Mouse (Mus musculus): Measurements from ENCODE around the gene AF067063. TPM values are rescaled to one million over a fixed set of nuclear protein-coding genes. Genes with fewer than 3 reads are reported as not detected.
A peak's percentile ranks its signal among the peaks of the same experiment; 100 is the strongest.

The AF067063 gene
- polyA plus RNA-seq, 1 experiment from 2014 or later: not detected

DNA sequence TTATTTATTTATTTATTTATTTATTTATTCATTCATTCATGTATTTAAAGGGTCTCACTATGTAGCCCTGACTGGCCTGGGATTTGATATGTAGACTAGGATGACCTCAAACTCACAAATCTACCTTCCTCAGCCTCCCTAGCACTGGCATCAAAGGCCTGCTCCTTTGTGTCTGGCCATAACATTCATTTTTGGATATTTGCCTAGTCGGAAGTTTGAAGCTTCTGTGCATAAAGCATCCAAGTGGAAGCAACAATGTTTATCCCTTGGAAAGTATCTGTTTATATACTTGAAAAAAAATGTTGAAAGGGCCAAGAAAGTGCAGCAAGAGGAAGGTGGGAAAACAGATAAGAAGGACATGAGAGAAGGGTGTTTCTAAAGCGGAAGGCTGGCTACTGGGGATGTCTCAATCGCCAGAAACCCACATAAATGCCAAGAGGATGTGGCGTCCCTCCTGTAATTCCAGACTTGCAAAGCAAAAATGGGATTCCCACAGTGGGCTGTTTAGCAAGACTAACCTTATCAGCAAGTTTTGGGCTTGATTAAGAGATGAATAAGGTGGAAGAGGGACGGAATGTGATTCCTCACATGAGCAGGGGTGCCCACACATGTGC is 37.1 kb downstream of the AF067063 start:
- TF ChIP-seq EP300 (IDR thresholded peaks at IDR 0.05; ENCODE audit: low read depth) (no peak), CTCF (IDR thresholded peaks at IDR 0.05; ENCODE audit: low read depth) (no peak)
- Histone ChIP-seq H3K27ac (ENCODE audit: low read depth) (no peak overlapping the region), H3K9ac (replicated peaks) (no peak overlapping the region), H3K9me3 (ENCODE audit: low read length) (no peaks in the 10 kb centered on the region), H3K27me3 (ENCODE audit: insufficient read depth, low read length) (no peaks in the 10 kb centered on the region), H3K4me1 (ENCODE audit: insufficient read depth) (peaks cover 11% of the 10 kb centered on the region), H3K36me3 (replicated peaks; ENCODE audit: insufficient read depth, low read length) (peaks cover 10% of the 10 kb centered on the region; the same call in 1 of the 2 replicates), H3K4me3 (ENCODE audit: low read depth, low read length) (no peak overlapping the region), H3K4me2 (ENCODE audit: low read depth, low read length) (no peak overlapping the region)
- WGBS (ENCODE audit: insufficient replicate concordance): 56% methylated on average over 5 of the region's 5 CpGs
- DNase-seq (no peak), ATAC-seq (no peak)

DNA sequence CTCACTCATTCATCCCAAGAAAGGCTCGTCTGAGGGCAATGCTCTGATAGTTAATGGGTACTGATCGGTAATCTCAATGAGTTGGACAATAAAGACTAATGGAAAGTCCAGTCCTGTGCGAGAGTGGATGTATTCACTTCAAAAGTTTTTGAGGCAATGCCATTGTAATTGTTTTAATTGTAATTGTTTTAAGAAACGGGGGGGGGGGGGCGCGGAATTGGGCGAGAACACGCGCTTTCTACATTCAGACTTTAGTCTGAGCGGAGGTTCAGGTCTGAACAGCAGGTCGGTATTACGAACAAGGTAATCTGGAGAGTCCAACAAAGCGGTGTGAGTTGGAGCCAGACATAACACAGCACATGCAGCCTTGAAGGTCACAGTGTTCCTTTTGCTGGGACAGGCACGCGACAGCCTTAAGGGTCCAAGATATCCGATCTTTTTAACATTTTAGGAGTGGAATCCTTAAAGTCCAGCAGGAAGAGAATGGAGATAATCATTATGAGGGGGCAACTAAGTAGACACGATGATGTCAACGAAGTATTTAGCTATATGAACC is 38.4 kb downstream of the AF067063 start:
- WGBS (ENCODE audit: insufficient replicate concordance): 5% methylated on average over 18 of the region's 18 CpGs
- DNase-seq: peak; percentile 18
- Histone ChIP-seq H3K27me3 (ENCODE audit: insufficient read depth, low read length) (no peaks in the 10 kb centered on the region), H3K9me3 (ENCODE audit: low read length) (no peaks in the 10 kb centered on the region), H3K36me3 (replicated peaks; ENCODE audit: insufficient read depth, low read length) (peaks cover 17% of the 10 kb centered on the region), H3K9ac (replicated peaks) (peak overlapping the region; percentile 95), H3K4me2 (ENCODE audit: low read depth, low read length) (peak overlapping the region; percentile 97), H3K4me1 (ENCODE audit: insufficient read depth) (peaks cover 11% of the 10 kb centered on the region), H3K27ac (ENCODE audit: low read depth) (peak overlapping the region; percentile 96), H3K4me3 (ENCODE audit: low read depth, low read length) (peak overlapping the region; percentile 90)
- no peak for ATAC-seq
- TF ChIP-seq EP300 (IDR thresholded peaks at IDR 0.05; ENCODE audit: low read depth) (no peak), CTCF (IDR thresholded peaks at IDR 0.05; ENCODE audit: low read depth) (no peak)

DNA sequence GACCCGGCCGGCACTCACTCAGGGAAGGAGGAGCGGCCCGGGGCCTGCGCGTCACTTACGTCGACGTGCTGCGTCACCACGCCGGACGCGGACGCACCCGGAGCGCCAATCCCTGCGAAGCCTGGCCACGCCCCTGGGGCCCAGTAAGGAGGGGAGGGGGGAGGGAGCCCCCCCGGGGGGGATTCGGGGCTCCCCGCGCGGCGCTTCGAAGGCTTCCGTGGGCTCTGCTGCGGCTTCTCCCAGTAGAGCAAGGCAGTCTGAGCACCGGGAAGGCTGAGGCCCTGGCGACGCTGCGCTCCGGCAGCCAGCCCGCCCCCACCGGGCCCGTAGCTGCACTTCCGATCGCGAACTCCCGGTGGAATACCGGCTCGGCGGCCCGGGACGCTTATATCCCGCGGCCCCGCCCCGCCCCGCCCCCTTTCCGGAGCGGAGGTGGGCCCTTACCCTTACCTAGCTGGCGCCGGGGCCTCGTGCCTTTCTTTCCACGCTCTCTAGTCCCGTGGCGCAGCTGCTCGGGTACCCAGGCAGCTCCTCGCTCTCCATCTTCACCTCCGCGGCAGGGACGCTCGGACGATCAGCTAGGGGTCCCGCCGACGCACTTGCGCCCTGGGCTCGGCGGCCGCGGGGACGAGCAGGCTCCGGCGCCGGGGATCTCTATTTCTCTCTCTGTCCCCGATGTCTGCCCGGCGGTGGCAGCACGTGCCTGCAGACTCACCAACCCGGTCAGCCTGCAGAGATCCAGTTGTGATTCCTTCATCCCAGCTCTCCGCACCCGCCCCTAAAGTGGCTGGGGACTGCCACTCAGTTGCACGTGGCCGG is 39.0 kb downstream of the AF067063 start, which contains the start of gene Zfp131:
Zfp131 (minus strand) TSS at position 129 of the 819 bp plus-strand sequence.
- Histone ChIP-seq H3K27ac (ENCODE audit: low read depth) (peak within 1 kb of the TSS; percentile 96), H3K4me2 (ENCODE audit: low read depth, low read length) (peak within 1 kb of the TSS; percentile 97), H3K9me3 (ENCODE audit: low read length) (no peaks in the 10 kb centered on the region), H3K36me3 (replicated peaks; ENCODE audit: insufficient read depth, low read length) (peaks cover 22% of the 10 kb centered on the region), H3K9ac (replicated peaks) (peak within 1 kb of the TSS; percentile 95), H3K4me1 (ENCODE audit: insufficient read depth) (peaks cover 11% of the 10 kb centered on the region), H3K4me3 (ENCODE audit: low read depth, low read length) (peak within 1 kb of the TSS; percentile 90), H3K27me3 (ENCODE audit: insufficient read depth, low read length) (no peaks in the 10 kb centered on the region)
- DNase-seq (peak; percentile 95), ATAC-seq (peak; percentile 95)
- TF ChIP-seq EP300 (IDR thresholded peaks at IDR 0.05; ENCODE audit: low read depth) (peak; percentile 24; the same call in 1 of the 2 replicates), CTCF (IDR thresholded peaks at IDR 0.05; ENCODE audit: low read depth) (no peak)
- under 1% methylated on average over 64 of the region's 86 CpGs for WGBS (ENCODE audit: insufficient replicate concordance)

DNA sequence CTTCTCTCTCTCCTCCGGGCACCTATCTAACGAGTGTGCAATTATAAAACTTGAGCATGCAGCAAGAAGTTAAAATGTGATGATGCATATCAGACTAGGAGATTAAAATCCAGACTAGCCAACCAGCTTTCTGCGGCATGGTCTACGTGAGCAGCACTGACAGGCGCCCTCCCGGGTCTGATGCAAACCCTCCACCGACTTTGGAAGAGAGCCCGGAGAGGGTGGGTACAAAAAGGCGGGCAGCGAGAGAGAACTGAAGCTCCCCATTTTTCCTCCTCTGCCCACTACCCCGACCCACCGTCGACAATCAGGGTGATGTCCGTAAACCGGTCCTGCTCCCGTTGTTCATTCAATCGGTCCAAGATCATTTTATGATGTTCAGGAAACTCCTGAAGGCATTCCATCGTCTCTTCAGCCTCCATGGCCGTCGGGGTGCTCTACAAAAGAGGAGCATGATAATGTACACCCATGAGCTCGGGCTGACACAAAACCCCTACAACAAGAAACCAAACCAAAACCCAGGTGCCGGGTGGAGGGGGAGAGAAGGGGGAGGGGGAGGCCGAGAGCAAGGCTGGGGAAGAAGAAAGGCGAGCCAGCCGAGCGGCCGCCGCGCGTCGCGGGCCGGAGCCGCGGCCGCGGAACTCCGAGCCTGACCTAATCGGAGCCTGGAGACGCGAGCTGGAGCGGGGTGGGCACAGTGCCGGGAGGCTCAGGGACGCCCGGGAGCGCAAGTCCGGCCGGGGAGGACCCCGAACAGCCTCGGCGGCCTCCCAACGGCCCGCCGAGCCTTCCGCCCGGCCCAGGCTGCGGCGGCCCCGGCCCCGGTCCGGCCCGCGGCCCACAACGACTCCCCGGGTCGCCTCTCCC is 39.9 kb downstream of the AF067063 start:
- peak overlapping the region; percentile 95 for H3K9ac ChIP-seq (replicated peaks)
- ATAC-seq (peak; percentile 53), DNase-seq (peak; percentile 68)
- H3K36me3 ChIP-seq (replicated peaks; ENCODE audit: insufficient read depth, low read length): peaks cover 27% of the 10 kb centered on the region
- no peaks in the 10 kb centered on the region for H3K9me3 ChIP-seq (ENCODE audit: low read length)
- peak overlapping the region; percentile 97 for H3K4me2 ChIP-seq (ENCODE audit: low read depth, low read length)
- H3K4me1 ChIP-seq (ENCODE audit: insufficient read depth): peaks cover 11% of the 10 kb centered on the region
- peak overlapping the region; percentile 90 for H3K4me3 ChIP-seq (ENCODE audit: low read depth, low read length)
- TF ChIP-seq CTCF (IDR thresholded peaks at IDR 0.05; ENCODE audit: low read depth) (no peak), EP300 (IDR thresholded peaks at IDR 0.05; ENCODE audit: low read depth) (no peak)
- H3K27ac ChIP-seq (ENCODE audit: low read depth): peak overlapping the region; percentile 96
- H3K27me3 ChIP-seq (ENCODE audit: insufficient read depth, low read length): no peaks in the 10 kb centered on the region
- 2% methylated on average over 45 of the region's 66 CpGs for WGBS (ENCODE audit: insufficient replicate concordance)

DNA sequence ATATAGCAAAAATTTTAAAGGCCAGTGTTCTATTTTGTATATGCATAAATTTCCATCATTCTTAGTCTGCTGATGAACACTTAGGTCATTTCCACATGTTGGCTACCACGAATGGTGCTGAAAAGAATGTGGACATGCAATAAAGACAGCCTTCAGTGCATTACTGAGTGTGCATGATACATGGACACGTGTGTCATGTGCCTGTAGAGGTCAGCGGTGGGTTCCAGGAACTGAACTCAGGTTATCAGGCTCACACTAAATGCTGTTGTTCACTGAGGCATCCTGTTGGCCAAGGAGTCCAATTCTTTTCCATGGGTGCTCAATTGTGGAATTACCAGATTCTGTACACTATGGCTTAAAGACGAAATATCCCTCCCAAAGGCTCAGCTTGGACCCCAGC is 46.4 kb downstream of the AF067063 start:
- no peak for TF ChIP-seq EP300 (IDR thresholded peaks at IDR 0.05; ENCODE audit: low read depth)
- TF ChIP-seq CTCF (IDR thresholded peaks at IDR 0.05; ENCODE audit: low read depth): peak; percentile 17; the same call in 1 of the 2 replicates
- WGBS (ENCODE audit: insufficient replicate concordance): 74% methylated on average over 4 of the region's 4 CpGs
- ATAC-seq (no peak), DNase-seq (no peak)
- peaks cover 67% of the 10 kb centered on the region for H3K36me3 ChIP-seq (replicated peaks; ENCODE audit: insufficient read depth, low read length)
- H3K4me3 ChIP-seq (ENCODE audit: low read depth, low read length): no peak overlapping the region
- H3K4me2 ChIP-seq (ENCODE audit: low read depth, low read length): no peak overlapping the region
- H3K9me3 ChIP-seq (ENCODE audit: low read length): no peaks in the 10 kb centered on the region
- no peaks in the 10 kb centered on the region for H3K27me3 ChIP-seq (ENCODE audit: insufficient read depth, low read length)
- no peak overlapping the region for H3K9ac ChIP-seq (replicated peaks)
- H3K4me1 ChIP-seq (ENCODE audit: insufficient read depth): no peaks in the 10 kb centered on the region
- H3K27ac ChIP-seq (ENCODE audit: low read depth): no peak overlapping the region

Other genes with a start within 250 kb of the AF067063 start
- not detected in 2 replicates for gene Ccl28, start 206.4 kb downstream of the AF067063 start, polyA plus RNA-seq (2015; fragmentation: Nextera tagmentation; extraction: Ambion mirVana)
- gene Hmgcs1, start 139.8 kb downstream of the AF067063 start, polyA plus RNA-seq (2015; fragmentation: Nextera tagmentation; extraction: Ambion mirVana): 81.2 and 94.7 TPM in 2 replicates
- gene Nim1k, start 74.3 kb downstream of the AF067063 start, polyA plus RNA-seq (2015; fragmentation: Nextera tagmentation; extraction: Ambion mirVana): 0.22 and 0.32 TPM in 2 replicates
- 8.8 and 11.0 TPM in 2 replicates for gene Zfp131, start 39.3 kb downstream of the AF067063 start, polyA plus RNA-seq (2015; fragmentation: Nextera tagmentation; extraction: Ambion mirVana)
- gene D13Ertd608e, start 5.8 kb upstream of the AF067063 start, polyA plus RNA-seq (2015; fragmentation: Nextera tagmentation; extraction: Ambion mirVana): 0.19 TPM in 1 of 2 replicates, not detected in the other
- not detected in 2 replicates for gene Tcstv1, start 64.6 kb upstream of the AF067063 start, polyA plus RNA-seq (2015; fragmentation: Nextera tagmentation; extraction: Ambion mirVana)
- not detected in 2 replicates for gene Gm21761, start 99.1 kb upstream of the AF067063 start, polyA plus RNA-seq (2015; fragmentation: Nextera tagmentation; extraction: Ambion mirVana)
- gene B020031M17Rik, start 120.6 kb upstream of the AF067063 start, polyA plus RNA-seq (2015; fragmentation: Nextera tagmentation; extraction: Ambion mirVana): not detected in 2 replicates
- not detected in 2 replicates for gene Gm36079, start 196.8 kb upstream of the AF067063 start, polyA plus RNA-seq (2015; fragmentation: Nextera tagmentation; extraction: Ambion mirVana)
- 1.0 and 1.3 TPM in 2 replicates for gene Gm21188, start 222.0 kb upstream of the AF067063 start, polyA plus RNA-seq (2015; fragmentation: Nextera tagmentation; extraction: Ambion mirVana)

Measured in liver, postnatal 0 days (tissue).